Mouse (Mus musculus): ENCODE results near the gene Gm3336. TPM values are rescaled to one million over a fixed set of nuclear protein-coding genes. Genes with fewer than 3 reads are reported as not detected.

Gene Gm3336
- polyA plus RNA-seq, 1 experiment from 2014 or later: not detected

GRCm38 (mm10) chr8:70678679-70679078, 39.7 kb upstream of the Gm3336 start:
- no peak overlapping the region for H3K9ac ChIP-seq (replicated peaks; ENCODE audit: low read depth, low read length)
- no peak overlapping the region for H3K4me3 ChIP-seq (ENCODE audit: low read depth, low read length)
- H3K9me3 ChIP-seq (ENCODE audit: control insufficient read depth, low read length): no peaks in the 10 kb centered on the region
- H3K4me1 ChIP-seq (ENCODE audit: control insufficient read depth, insufficient read depth, low read length): peaks cover 11% of the 10 kb centered on the region
- no peak for ATAC-seq (ENCODE audit: low read depth)
- no peaks in the 10 kb centered on the region for H3K27me3 ChIP-seq (ENCODE audit: control insufficient read depth, insufficient read depth, low read length)
- H3K4me2 ChIP-seq (ENCODE audit: low read depth, low read length): no peak overlapping the region
- H3K36me3 ChIP-seq (ENCODE audit: control insufficient read depth, insufficient read depth, low read length): peaks cover 4% of the 10 kb centered on the region; the same call in 1 of the 2 replicates
- H3K27ac ChIP-seq (ENCODE audit: low read depth, low read length): no peak overlapping the region

GRCm38 (mm10) chr8:70679404-70679803, 38.9 kb upstream of the Gm3336 start:
- Histone ChIP-seq H3K9me3 (ENCODE audit: control insufficient read depth, low read length) (no peaks in the 10 kb centered on the region), H3K36me3 (ENCODE audit: control insufficient read depth, insufficient read depth, low read length) (peaks cover 4% of the 10 kb centered on the region; the same call in 1 of the 2 replicates), H3K4me3 (ENCODE audit: low read depth, low read length) (no peak overlapping the region), H3K27me3 (ENCODE audit: control insufficient read depth, insufficient read depth, low read length) (no peaks in the 10 kb centered on the region), H3K27ac (ENCODE audit: low read depth, low read length) (no peak overlapping the region), H3K4me2 (ENCODE audit: low read depth, low read length) (no peak overlapping the region), H3K9ac (replicated peaks; ENCODE audit: low read depth, low read length) (no peak overlapping the region), H3K4me1 (ENCODE audit: control insufficient read depth, insufficient read depth, low read length) (peaks cover 7% of the 10 kb centered on the region)
- WGBS: 93% methylated on average over 4 of the region's 4 CpGs
- ATAC-seq (ENCODE audit: low read depth): no peak

GRCm38 (mm10) chr8:70680039-70680438, 38.3 kb upstream of the Gm3336 start:
- 86% methylated on average over 3 of the region's 3 CpGs for WGBS
- Histone ChIP-seq H3K27ac (ENCODE audit: low read depth, low read length) (no peak overlapping the region), H3K4me3 (ENCODE audit: low read depth, low read length) (no peak overlapping the region), H3K4me1 (ENCODE audit: control insufficient read depth, insufficient read depth, low read length) (peaks cover 5% of the 10 kb centered on the region; the same call in 1 of the 2 replicates), H3K9me3 (ENCODE audit: control insufficient read depth, low read length) (no peaks in the 10 kb centered on the region), H3K27me3 (ENCODE audit: control insufficient read depth, insufficient read depth, low read length) (no peaks in the 10 kb centered on the region), H3K9ac (replicated peaks; ENCODE audit: low read depth, low read length) (no peak overlapping the region), H3K36me3 (ENCODE audit: control insufficient read depth, insufficient read depth, low read length) (peaks cover 4% of the 10 kb centered on the region; the same call in 1 of the 2 replicates), H3K4me2 (ENCODE audit: low read depth, low read length) (no peak overlapping the region)
- no peak for ATAC-seq (ENCODE audit: low read depth)

GRCm38 (mm10) chr8:70681410-70681809, 36.9 kb upstream of the Gm3336 start:
- no peak for ATAC-seq (ENCODE audit: low read depth)

GRCm38 (mm10) chr8:70682193-70682592, 36.1 kb upstream of the Gm3336 start:
- Histone ChIP-seq H3K36me3 (ENCODE audit: control insufficient read depth, insufficient read depth, low read length) (peaks cover 4% of the 10 kb centered on the region; the same call in 1 of the 2 replicates), H3K27ac (ENCODE audit: low read depth, low read length) (no peak overlapping the region), H3K27me3 (ENCODE audit: control insufficient read depth, insufficient read depth, low read length) (no peaks in the 10 kb centered on the region), H3K9ac (replicated peaks; ENCODE audit: low read depth, low read length) (no peak overlapping the region), H3K4me3 (ENCODE audit: low read depth, low read length) (no peak overlapping the region), H3K9me3 (ENCODE audit: control insufficient read depth, low read length) (no peaks in the 10 kb centered on the region), H3K4me2 (ENCODE audit: low read depth, low read length) (no peak overlapping the region), H3K4me1 (ENCODE audit: control insufficient read depth, insufficient read depth, low read length) (peaks cover 5% of the 10 kb centered on the region; the same call in 1 of the 2 replicates)
- WGBS: 7% methylated on average over 19 of the region's 19 CpGs
- ATAC-seq (ENCODE audit: low read depth): no peak

More at GRCm38 (mm10) chr8:70681410-70681809, 36.9 kb upstream of the Gm3336 start:
- Histone ChIP-seq H3K4me2 (ENCODE audit: low read depth, low read length) (no peak overlapping the region), H3K36me3 (ENCODE audit: control insufficient read depth, insufficient read depth, low read length) (peaks cover 4% of the 10 kb centered on the region; the same call in 1 of the 2 replicates), H3K4me3 (ENCODE audit: low read depth, low read length) (no peak overlapping the region), H3K27ac (ENCODE audit: low read depth, low read length) (no peak overlapping the region), H3K9me3 (ENCODE audit: control insufficient read depth, low read length) (no peaks in the 10 kb centered on the region), H3K4me1 (ENCODE audit: control insufficient read depth, insufficient read depth, low read length) (peaks cover 5% of the 10 kb centered on the region; the same call in 1 of the 2 replicates), H3K9ac (replicated peaks; ENCODE audit: low read depth, low read length) (no peak overlapping the region), H3K27me3 (ENCODE audit: control insufficient read depth, insufficient read depth, low read length) (no peaks in the 10 kb centered on the region)
- WGBS: 83% methylated on average over 3 of the region's 3 CpGs

GRCm38 (mm10) chr8:70682692-70683091, 35.7 kb upstream of the Gm3336 start:
- no peak for ATAC-seq (ENCODE audit: low read depth)
- Histone ChIP-seq H3K9ac (replicated peaks; ENCODE audit: low read depth, low read length) (no peak overlapping the region), H3K4me2 (ENCODE audit: low read depth, low read length) (no peak overlapping the region), H3K4me1 (ENCODE audit: control insufficient read depth, insufficient read depth, low read length) (peaks cover 5% of the 10 kb centered on the region; the same call in 1 of the 2 replicates), H3K4me3 (ENCODE audit: low read depth, low read length) (no peak overlapping the region), H3K27me3 (ENCODE audit: control insufficient read depth, insufficient read depth, low read length) (no peaks in the 10 kb centered on the region), H3K27ac (ENCODE audit: low read depth, low read length) (no peak overlapping the region), H3K36me3 (ENCODE audit: control insufficient read depth, insufficient read depth, low read length) (peaks cover 4% of the 10 kb centered on the region; the same call in 1 of the 2 replicates), H3K9me3 (ENCODE audit: control insufficient read depth, low read length) (no peaks in the 10 kb centered on the region)
- 62% methylated on average over 3 of the region's 3 CpGs for WGBS

- Histone ChIP-seq H3K4me3 (ENCODE audit: low read depth, low read length) (no peak overlapping the region), H3K9me3 (ENCODE audit: control insufficient read depth, low read length) (no peaks in the 10 kb centered on the region), H3K27ac (ENCODE audit: low read depth, low read length) (0 out of 2 replicates have a peak overlapping the region, but pooled peaks have one; percentile 12), H3K9ac (replicated peaks; ENCODE audit: low read depth, low read length) (no peak overlapping the region), H3K36me3 (ENCODE audit: control insufficient read depth, insufficient read depth, low read length) (no peaks in the 10 kb centered on the region), H3K4me1 (ENCODE audit: control insufficient read depth, insufficient read depth, low read length) (peaks cover 5% of the 10 kb centered on the region; the same call in 1 of the 2 replicates), H3K27me3 (ENCODE audit: control insufficient read depth, insufficient read depth, low read length) (no peaks in the 10 kb centered on the region), H3K4me2 (ENCODE audit: low read depth, low read length) (no peak overlapping the region)
- peak; percentile 61 for ATAC-seq (ENCODE audit: low read depth)
- WGBS: 38% methylated on average over 7 of the region's 7 CpGs
Observed at GRCm38 (mm10) chr8:70684291-70684690, 34.1 kb upstream of the Gm3336 start.

- H3K4me1 ChIP-seq (ENCODE audit: control insufficient read depth, insufficient read depth, low read length): peaks cover 17% of the 10 kb centered on the region; the same call in 1 of the 2 replicates
- 87% methylated on average over 8 of the region's 8 CpGs for whole genome bisulfite sequencing
- no peaks in the 10 kb centered on the region for H3K9me3 ChIP-seq (ENCODE audit: control insufficient read depth, low read length)
- H3K36me3 ChIP-seq (ENCODE audit: control insufficient read depth, insufficient read depth, low read length): no peaks in the 10 kb centered on the region
- ATAC-seq (ENCODE audit: low read depth): no peak
- no peak overlapping the region for H3K4me2 ChIP-seq (ENCODE audit: low read depth, low read length)
- H3K27ac ChIP-seq (ENCODE audit: low read depth, low read length): no peak overlapping the region
- H3K9ac ChIP-seq (replicated peaks; ENCODE audit: low read depth, low read length): no peak overlapping the region
- H3K27me3 ChIP-seq (ENCODE audit: control insufficient read depth, insufficient read depth, low read length): no peaks in the 10 kb centered on the region
- no peak overlapping the region for H3K4me3 ChIP-seq (ENCODE audit: low read depth, low read length)
Observed at GRCm38 (mm10) chr8:70687576-70687975, 30.8 kb upstream of the Gm3336 start.

- Histone ChIP-seq H3K4me2 (ENCODE audit: low read depth, low read length) (no peak overlapping the region), H3K4me1 (ENCODE audit: control insufficient read depth, insufficient read depth, low read length) (peaks cover 17% of the 10 kb centered on the region; the same call in 1 of the 2 replicates), H3K9me3 (ENCODE audit: control insufficient read depth, low read length) (no peaks in the 10 kb centered on the region), H3K9ac (replicated peaks; ENCODE audit: low read depth, low read length) (no peak overlapping the region), H3K27me3 (ENCODE audit: control insufficient read depth, insufficient read depth, low read length) (no peaks in the 10 kb centered on the region), H3K4me3 (ENCODE audit: low read depth, low read length) (no peak overlapping the region), H3K36me3 (ENCODE audit: control insufficient read depth, insufficient read depth, low read length) (no peaks in the 10 kb centered on the region), H3K27ac (ENCODE audit: low read depth, low read length) (no peak overlapping the region)
- 93% methylated on average over 3 of the region's 3 CpGs for WGBS
- no peak for ATAC-seq (ENCODE audit: low read depth)
Observed at GRCm38 (mm10) chr8:70688136-70688535, 30.2 kb upstream of the Gm3336 start.
